Mouse (Mus musculus) layer of hippocampus, adult 11-12 months (tissue): ENCODE results near the gene Agpat2.

ENCODE experiments used
- DNase-seq: peaks from one replicate; pipeline ENCODE4 v3.0.0; 2022; ENCODE audit warnings: low spot score

Agpat2 gene

DNA sequence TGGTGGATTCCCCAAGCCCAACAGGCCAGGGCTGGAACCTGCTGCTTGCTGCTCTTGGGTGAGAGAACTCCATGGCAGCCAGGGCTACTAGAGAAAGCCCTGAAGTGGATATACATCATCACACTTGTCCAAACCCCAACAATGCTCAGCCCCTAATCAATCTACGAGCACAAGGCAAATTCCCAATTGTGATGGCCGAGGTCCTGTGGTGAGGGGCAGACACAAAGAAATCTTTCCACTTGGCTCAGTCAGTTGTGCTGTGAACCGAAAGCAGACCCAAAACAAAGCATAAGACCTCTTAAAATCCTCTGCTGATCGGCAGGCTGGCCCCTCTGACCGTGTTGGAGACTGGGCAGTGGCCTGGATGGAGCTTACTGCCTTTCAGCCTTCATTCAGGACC lies 29.4 kb downstream of the Agpat2 start:
- no peak for DNase-seq

DNA sequence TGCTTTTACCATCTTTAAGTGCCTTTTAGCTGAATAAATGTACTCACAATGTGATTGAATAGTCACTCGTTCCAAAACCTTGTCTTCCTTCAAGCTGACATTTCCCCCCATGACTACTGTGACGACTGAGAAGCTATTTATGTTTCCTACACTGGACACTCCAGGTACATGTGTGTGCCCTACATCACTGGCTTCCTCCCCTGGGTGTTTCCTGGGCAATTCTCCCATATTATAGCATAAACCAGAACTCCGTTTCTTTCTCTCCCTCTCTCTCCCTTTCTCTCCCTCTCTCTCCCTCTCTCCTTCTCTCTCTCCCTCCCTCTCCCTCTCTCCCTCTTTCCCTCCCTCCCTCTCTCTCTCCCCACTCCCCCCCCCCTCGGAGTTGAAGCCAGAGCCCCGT lies 30.4 kb downstream of the Agpat2 start:
- no peak for DNase-seq

DNA sequence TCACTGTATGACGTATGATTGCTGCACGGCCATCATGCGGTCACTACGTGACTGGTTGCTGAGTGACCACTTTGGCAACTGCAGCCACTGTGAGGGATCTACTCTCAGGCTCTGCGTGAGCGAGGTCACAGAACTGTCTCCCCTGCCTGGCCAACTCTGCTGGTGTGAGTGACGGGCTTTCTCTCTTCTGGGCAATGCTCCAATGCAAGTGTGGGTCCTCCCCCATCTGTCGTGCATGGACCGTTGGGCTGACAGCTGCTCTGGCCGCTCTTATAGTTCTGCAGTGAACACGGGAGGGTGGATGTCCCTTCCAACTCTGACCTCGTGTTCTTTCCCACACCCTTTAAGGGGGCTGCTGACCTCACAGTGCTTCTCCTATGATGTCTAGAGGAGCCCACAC lies 30.8 kb downstream of the Agpat2 start:
- no peak for DNase-seq

DNA sequence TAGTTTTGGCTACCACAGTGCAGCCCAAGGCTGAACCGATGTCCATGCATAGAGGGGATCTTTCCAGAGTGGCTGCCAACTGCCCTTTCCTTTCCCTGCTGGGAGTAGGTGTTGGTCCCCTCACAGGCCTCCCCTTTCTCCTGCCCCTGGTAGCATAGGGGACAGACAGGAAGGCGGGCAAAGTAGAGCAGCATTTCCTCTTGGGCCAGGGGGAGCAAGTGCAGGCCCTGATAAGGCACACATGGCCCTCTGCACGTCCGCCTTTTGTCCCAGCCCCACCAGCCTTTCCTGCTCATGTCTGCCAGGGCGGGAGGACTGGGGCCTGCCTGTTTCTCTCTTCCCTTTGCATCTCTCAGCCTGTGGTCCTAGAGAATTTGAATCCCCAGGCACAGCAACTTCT lies 32.4 kb downstream of the Agpat2 start:
- no peak for DNase-seq

- DNase-seq, result no peak
These were observed 32.8 kb downstream of the Agpat2 start for GRCm38 (mm10) chr2:26571400-26571799.

GRCm38 (mm10) chr2:26570034-26570433 lies 34.2 kb downstream of the Agpat2 start:
- DNase-seq, result peak; percentile 67

DNA sequence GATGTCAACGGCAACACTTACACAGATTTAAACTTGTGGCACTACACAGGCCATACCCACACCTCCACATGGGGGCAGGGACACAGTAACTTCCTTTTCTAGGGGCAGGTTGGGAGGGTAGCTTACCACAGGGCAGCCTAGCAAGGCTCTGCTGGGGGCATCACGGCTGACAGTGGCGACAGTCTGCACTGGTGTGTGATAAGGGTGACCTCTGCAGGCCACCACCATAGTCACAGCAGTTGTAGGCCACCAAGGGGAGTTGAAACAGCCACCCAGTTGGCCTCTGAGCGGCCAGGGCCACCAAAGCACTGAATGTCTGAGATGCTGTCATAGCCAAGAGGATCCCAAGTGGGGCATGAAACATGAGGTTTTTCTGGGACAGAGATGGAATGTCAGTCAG lies 38.0 kb downstream of the Agpat2 start:
- DNase-seq, result peak; percentile 50

DNA sequence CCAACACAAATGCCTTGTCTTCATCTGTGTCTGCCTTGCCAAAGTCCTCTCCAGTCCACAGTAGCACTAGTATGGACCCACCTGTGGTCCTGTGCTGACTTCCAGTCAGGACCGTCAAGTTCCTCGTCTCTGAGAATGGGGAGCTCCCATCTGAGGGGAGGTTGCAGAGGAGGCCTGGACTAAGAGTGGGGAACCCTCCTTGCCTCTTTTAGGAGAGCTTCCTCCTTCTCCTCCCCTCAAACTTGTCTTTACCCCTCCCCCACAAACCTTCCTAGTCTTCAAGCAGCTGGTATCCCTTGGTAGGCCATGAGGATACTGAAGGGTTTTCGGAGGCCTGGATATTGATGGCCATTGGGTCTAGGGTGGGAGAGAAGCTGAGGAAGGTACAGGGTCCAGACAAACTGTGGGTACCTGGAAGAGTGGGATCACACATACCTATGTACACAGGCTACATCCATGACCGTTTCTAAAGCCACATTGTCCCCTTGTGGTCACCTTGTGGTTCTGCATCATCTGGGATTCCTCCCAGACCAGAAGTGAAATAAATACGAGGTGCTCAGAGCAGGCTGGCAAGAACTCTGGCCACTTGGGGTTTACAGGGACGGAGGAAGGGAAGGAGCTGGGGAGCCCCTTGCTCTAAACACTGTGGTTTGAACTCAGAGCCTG lies 42.7 kb downstream of the Agpat2 start:
- peak; percentile 42 for DNase-seq

DNA sequence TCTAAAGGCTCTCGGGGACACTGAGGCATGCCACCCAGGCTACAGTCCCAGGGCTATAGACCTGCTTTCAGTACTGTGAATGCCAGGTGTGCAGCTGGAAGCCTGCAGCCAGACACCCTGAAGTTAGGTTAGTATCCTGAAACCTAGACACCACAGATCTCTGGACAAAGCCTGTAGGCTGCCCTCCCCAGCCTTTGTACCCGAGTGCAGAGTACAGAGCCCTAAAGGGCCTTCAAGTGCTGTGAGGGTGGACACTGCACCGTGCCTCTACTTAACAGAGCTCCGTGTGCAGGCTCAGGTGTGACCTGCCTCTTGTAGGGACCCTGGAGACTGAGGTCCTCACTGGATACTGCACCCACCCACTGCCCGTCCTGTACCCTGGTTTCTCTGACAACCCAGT lies 43.7 kb downstream of the Agpat2 start:
- no peak for DNase-seq

DNA sequence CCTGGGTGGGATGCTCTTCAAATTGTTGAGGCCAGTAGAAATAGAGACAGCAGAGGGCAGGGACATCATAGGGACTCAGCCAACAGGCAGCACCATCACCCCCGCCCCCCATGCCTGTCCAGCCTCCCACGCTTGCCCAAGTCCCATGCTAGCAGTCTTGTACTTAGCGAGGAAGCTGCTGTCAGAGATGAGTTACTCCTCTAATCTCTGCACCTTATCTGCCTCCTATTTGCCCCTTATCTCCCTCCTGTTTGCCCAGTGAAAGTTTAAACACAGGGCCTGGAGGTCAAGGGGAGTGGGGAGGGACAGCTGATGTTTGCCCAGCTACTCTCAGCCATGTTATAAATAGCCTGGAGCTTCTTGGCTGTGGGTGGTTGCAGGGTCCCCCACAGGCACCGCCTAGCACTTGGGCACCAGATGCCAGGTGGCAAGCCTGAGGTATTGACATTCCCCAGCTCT lies 47.7 kb downstream of the Agpat2 start:
- DNase-seq, result no peak

GRCm38 (mm10) chr2:26555076-26555475 lies 49.1 kb downstream of the Agpat2 start:
- peak; percentile 72 for DNase-seq

DNA sequence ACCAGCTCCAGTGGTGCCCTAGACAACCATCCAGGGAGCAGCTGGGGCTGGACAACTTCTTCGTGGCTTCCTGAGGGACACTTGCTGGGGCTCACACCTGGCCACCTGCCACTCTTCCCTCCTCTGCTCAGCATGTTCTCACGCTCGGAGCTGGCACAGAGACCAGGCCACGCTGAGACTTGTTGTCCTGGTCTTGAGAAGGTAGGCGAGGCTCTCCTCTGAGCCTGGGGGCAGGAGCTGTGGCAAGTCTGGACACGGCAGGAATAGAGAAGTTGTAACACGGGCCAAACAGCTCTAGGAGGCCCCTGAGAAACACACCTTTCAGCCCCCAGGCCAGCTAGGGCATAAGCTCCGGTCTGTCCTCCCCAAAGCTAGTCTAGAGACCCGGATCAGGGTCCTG lies 50.3 kb downstream of the Agpat2 start:
- DNase-seq, result no peak

GRCm38 (mm10) chr2:26552066-26552465 lies 52.2 kb downstream of the Agpat2 start:
- no peak for DNase-seq

DNA sequence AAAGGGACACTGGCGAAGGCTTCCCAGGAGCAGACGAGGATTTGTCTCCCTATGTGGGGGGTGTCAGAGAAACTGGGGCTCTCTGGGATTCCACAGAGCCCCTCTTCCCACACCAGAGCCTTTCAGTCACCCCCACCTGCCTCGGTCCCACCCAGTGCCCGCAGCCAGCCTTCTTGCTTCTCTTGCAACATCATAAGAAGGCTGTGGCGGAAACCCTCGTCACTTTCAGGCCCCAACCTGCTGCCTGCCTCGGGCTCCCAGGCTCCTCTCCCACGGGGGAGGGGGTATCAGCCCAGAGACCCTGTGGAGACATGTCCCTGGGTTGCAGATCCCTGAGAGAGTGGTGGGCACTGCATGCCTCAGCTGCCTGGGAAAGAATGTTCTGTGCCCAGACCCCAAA lies 52.8 kb downstream of the Agpat2 start:
- DNase-seq, result no peak

DNA sequence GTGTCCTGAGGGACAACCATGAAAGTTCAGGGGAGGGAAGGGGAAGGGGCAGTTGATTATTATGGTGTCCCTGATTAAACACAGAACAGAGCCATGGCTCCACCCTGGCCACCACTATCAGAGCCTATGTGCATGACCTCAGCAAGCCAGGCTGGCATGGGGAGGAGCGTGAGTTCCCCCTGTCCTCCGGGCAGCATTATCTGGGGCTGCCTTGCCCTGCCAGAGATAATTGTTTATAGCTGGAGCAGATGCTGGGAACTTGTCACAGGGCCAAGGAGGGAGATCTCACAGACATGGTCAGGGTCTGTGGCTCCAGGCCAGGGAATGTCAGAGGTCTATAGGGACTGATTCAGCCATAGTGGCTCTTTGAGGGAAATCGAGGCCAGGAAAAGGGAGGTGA lies 53.4 kb downstream of the Agpat2 start:
- DNase-seq, result no peak

- no peak for DNase-seq
These were observed 54.0 kb downstream of the Agpat2 start for GRCm38 (mm10) chr2:26550205-26550604.

DNA sequence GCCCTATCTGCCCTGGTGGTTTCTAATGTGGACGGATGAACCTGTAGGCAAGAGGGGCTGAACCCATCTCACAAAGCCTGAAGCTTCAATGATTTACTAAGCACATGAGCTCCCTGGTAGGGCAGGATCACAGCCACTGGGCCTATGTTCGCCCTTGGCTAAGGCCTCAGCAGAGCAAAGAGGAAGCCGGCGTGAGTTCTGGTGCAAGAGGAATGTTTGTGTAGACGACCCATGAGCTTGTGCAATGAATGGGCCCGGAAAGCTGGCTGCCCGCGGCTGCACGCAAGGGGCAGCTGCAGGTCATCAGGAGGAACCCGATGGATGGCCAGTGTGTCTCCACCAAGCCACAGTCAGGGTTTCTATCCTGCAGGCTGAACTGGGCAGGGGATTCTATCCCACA lies 54.4 kb downstream of the Agpat2 start:
- DNase-seq, result no peak

GRCm38 (mm10) chr2:26547481-26547880 lies 56.7 kb downstream of the Agpat2 start:
- DNase-seq, result no peak

DNA sequence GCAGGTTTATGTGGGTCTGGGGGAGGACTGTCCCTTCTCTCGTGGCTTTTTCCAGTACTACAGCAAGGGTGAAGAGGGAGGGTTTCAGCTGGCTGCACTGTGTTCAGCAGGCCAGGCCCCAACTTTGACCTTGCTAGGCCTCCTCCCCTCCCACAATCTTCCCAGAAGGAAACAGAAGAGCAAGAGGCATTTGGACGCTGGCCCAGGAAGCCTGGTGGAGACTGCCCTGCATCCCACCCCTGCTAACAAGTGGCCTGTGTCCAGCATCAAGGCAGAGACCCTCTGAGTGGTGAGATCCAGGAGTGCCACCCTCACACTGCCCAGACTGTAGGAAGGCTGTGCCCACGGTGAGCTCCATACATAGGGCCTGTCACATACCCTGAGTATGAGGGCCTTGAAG lies 60.0 kb downstream of the Agpat2 start:
- DNase-seq, result no peak

- no peak for DNase-seq
These were observed 60.4 kb downstream of the Agpat2 start for GRCm38 (mm10) chr2:26543768-26544167.

- DNase-seq, result no peak
These were observed 61.1 kb downstream of the Agpat2 start for GRCm38 (mm10) chr2:26543155-26543554.
